Mouse (Mus musculus) heart, embryonic 15.5 days (tissue): ENCODE measurements around the gene Ccl20. TPM values are rescaled to one million over a fixed set of nuclear protein-coding genes. Genes with fewer than 3 reads are reported as not detected.

ENCODE experiments used
- ATAC-seq: fragments of 200-750 bp; cut with Nextera tagmentation; replicated peaks from 2 replicates; pipeline ENCODE4 v1.8.0; 2017; ENCODE audit warnings: low read depth, moderate TSS enrichment; ENCODE audit not compliant: insufficient number of reproducible peaks, insufficient read depth, low FRiP score
- H3K27ac ChIP-seq: fragments of 300-500 bp; sonication (generic); 2 replicates; pipeline ENCODE4 v1.5.1; 2015; ENCODE audit warnings: mild to moderate bottlenecking, inconsistent platforms
- H3K27me3 ChIP-seq: fragments of 300-500 bp; sonication (generic); 2 replicates; pipeline ENCODE4 v1.6.1; 2015; ENCODE audit warnings: inconsistent platforms
- H3K36me3 ChIP-seq: fragments of 300-500 bp; sonication (generic); 2 replicates; pipeline ENCODE4 v1.6.1; 2015; ENCODE audit warnings: mild to moderate bottlenecking, inconsistent platforms
- H3K4me1 ChIP-seq: fragments of 300-500 bp; sonication (generic); replicated peaks from 2 replicates; pipeline ENCODE4 v1.6.1; 2015; ENCODE audit warnings: inconsistent platforms
- H3K4me2 ChIP-seq: fragments of 300-500 bp; sonication (generic); 2 replicates; pipeline ENCODE4 v1.6.1; 2015; ENCODE audit warnings: inconsistent platforms, mild to moderate bottlenecking, moderate library complexity
- H3K4me3 ChIP-seq: fragments of 300-500 bp; sonication (generic); 2 replicates; pipeline ENCODE4 v1.5.1; 2015; ENCODE audit warnings: mild to moderate bottlenecking, inconsistent platforms
- H3K9ac ChIP-seq: fragments of 300-500 bp; sonication (generic); 2 replicates; pipeline ENCODE4 v1.6.1; 2015; ENCODE audit warnings: mild to moderate bottlenecking, inconsistent platforms
- H3K9me3 ChIP-seq: fragments of 300-500 bp; sonication (generic); replicated peaks from 2 replicates; pipeline ENCODE4 v1.6.1; 2016; ENCODE audit warnings: inconsistent platforms
- WGBS: fragments of 180-500 bp; shearing (Covaris S2); methylation state at CpG from one replicate; pipeline ENCODE4 v1.1.7; 2015; ENCODE audit warnings: mixed read lengths; 5-methylcytosine and 5-hydroxymethylcytosine counted together
- polyA plus RNA-seq: library from polyadenylated mRNA; unstranded; fragments of >200 nt; fragmentation: Nextera tagmentation; extraction: Ambion mirVana; gene quantifications from 2 replicates; pipeline ENCODE4 v1.2.1, GENCODE M21; 2015

Gene Ccl20
- polyA plus RNA-seq, 1 experiment from 2014 or later: not detected

GRCm38 (mm10) chr1:83105464-83105863 lies 11.1 kb upstream of the Ccl20 start:
- Histone ChIP-seq H3K27me3 (no peaks in the 10 kb centered on the region), H3K36me3 (no peaks in the 10 kb centered on the region), H3K4me2 (no peak overlapping the region), H3K4me1 (no peaks in the 10 kb centered on the region), H3K9ac (no peak overlapping the region), H3K9me3 (no peaks in the 10 kb centered on the region), H3K4me3 (no peak overlapping the region), H3K27ac (no peak overlapping the region)
- 68% methylated on average over 1 of the region's 1 CpGs for WGBS
- ATAC-seq: no peak

GRCm38 (mm10) chr1:83107410-83107978 lies 9.1 kb upstream of the Ccl20 start:
- Histone ChIP-seq H3K4me1 (no peaks in the 10 kb centered on the region), H3K4me3 (no peak overlapping the region), H3K9ac (no peak overlapping the region), H3K27ac (no peak overlapping the region), H3K9me3 (no peaks in the 10 kb centered on the region), H3K27me3 (no peaks in the 10 kb centered on the region), H3K4me2 (no peak overlapping the region), H3K36me3 (no peaks in the 10 kb centered on the region)
- WGBS: 78% methylated on average over 5 of the region's 5 CpGs
- no peak for ATAC-seq

DNA sequence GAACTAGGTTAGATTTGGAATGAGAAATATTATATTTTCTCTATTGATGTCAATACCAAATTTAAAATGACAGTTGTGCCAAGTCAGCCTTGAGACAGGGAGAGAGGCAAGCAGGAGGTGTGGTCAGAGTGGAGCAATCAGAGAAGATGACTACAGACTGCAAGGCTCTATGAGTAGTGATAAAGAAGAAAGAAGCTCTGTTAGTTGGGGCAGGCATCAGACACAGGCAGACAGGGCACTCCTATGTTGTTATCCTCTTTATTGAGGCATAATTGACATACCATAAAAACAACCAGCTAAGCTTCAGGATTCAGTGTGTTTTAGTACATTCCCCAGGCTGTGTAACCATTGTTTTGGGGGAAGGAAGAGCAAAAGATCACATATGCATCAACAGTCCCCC lies 5.6 kb upstream of the Ccl20 start:
- Histone ChIP-seq H3K4me3 (no peak overlapping the region), H3K4me1 (0 out of 2 replicates have a peak, but pooled peaks cover 3% of the 10 kb centered on the region), H3K36me3 (no peaks in the 10 kb centered on the region), H3K9me3 (no peaks in the 10 kb centered on the region), H3K27me3 (no peaks in the 10 kb centered on the region), H3K4me2 (no peak overlapping the region), H3K9ac (no peak overlapping the region), H3K27ac (no peak overlapping the region)
- no peak for ATAC-seq

DNA sequence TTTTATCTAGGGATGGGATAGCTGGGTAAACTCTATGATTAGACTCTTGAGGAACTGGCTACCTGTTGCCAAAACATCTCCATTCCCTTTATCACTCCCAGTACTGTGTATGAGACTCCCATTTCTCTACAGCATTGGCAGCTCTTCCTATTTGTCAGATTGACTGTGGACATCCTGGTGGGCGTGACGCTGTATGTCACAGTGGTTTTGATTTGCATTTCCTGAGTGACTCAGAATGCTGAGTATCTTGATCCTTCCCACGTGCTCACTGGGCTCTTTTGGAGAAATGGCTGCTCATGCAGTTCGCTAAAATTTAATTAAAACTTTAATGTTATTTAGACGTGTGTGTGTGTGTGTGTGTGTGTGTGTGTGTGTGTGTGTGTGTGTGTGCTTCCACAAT lies 4.8 kb upstream of the Ccl20 start:
- 66% methylated on average over 5 of the region's 5 CpGs for WGBS
- no peak for ATAC-seq

GRCm38 (mm10) chr1:83117217-83117616 lies 651 bp downstream of the Ccl20 start:
- no peak for ATAC-seq
- WGBS: 84% methylated on average over 3 of the region's 3 CpGs
- H3K9ac ChIP-seq: no peak overlapping the region

More for the DNA sequence above, 4.8 kb upstream of the Ccl20 start:
- H3K4me1 ChIP-seq: peaks cover 6% of the 10 kb centered on the region
- H3K36me3 ChIP-seq: no peaks in the 10 kb centered on the region
- H3K4me3 ChIP-seq: no peak overlapping the region
- no peak overlapping the region for H3K9ac ChIP-seq
- H3K27ac ChIP-seq: no peak overlapping the region
- no peak overlapping the region for H3K4me2 ChIP-seq
- H3K27me3 ChIP-seq: no peaks in the 10 kb centered on the region
- H3K9me3 ChIP-seq: no peaks in the 10 kb centered on the region

GRCm38 (mm10) chr1:83117661-83118060 lies 1.1 kb downstream of the Ccl20 start:
- H3K9ac ChIP-seq: no peak overlapping the region
- no peaks in the 10 kb centered on the region for H3K9me3 ChIP-seq
- no peak overlapping the region for H3K27ac ChIP-seq
- H3K4me2 ChIP-seq: no peak overlapping the region
- ATAC-seq: no peak
- WGBS: 85% methylated on average over 7 of the region's 7 CpGs
- H3K4me1 ChIP-seq: peaks cover 15% of the 10 kb centered on the region
- H3K27me3 ChIP-seq: no peaks in the 10 kb centered on the region
- H3K36me3 ChIP-seq: no peaks in the 10 kb centered on the region
- H3K4me3 ChIP-seq: no peak overlapping the region

More at GRCm38 (mm10) chr1:83117217-83117616, 651 bp downstream of the Ccl20 start:
- Histone ChIP-seq H3K9me3 (no peaks in the 10 kb centered on the region), H3K27ac (no peak overlapping the region), H3K27me3 (no peaks in the 10 kb centered on the region), H3K4me3 (no peak overlapping the region), H3K4me2 (no peak overlapping the region), H3K4me1 (peaks cover 15% of the 10 kb centered on the region), H3K36me3 (no peaks in the 10 kb centered on the region)

DNA sequence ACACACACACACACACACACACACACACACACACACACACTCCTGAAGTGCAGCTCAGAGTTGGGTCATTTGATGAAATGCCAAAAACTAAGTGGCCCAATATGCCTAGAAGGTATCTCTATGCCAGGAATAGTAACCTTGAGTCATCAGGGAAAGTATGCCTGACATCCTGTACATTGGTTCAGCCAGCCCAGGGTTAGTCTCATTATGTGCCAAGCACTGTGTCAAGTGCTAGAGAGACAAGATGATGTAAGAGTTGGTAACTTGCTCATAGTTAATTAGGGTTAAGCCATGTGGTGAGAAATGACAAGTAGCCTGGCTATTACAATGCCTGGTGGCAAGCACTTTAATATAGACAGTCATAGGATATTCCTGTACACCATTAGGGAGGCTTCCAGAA lies 3.3 kb downstream of the Ccl20 start:
- no peak overlapping the region for H3K4me3 ChIP-seq
- no peaks in the 10 kb centered on the region for H3K36me3 ChIP-seq
- peak; percentile 83 for ATAC-seq
- no peak overlapping the region for H3K4me2 ChIP-seq
- H3K4me1 ChIP-seq: peaks cover 12% of the 10 kb centered on the region
- peak overlapping the region; percentile 58; the same call in 1 of the 2 replicates for H3K27ac ChIP-seq
- H3K27me3 ChIP-seq: no peaks in the 10 kb centered on the region
- H3K9me3 ChIP-seq: no peaks in the 10 kb centered on the region
- no peak overlapping the region for H3K9ac ChIP-seq

DNA sequence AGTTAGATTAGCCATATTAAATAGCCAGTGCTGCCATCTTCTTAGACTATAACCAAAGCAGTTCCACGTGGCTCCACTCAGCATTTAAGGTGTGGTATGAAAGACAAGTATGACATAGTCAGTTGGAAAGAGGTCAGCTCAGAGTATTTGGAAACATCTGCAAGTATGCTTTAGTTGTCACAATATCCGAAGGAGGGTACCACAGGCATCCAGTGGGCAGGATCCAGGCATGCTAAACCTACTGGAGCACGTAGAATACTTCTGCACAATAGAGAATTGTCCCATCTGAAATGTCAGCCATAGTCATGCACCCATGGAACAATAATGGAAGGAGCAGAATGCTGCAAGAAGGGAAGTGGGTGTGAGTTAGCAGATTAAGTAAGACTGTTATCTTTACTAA lies 3.7 kb downstream of the Ccl20 start:
- H3K4me1 ChIP-seq: peaks cover 12% of the 10 kb centered on the region
- H3K4me3 ChIP-seq: no peak overlapping the region
- no peaks in the 10 kb centered on the region for H3K9me3 ChIP-seq
- H3K9ac ChIP-seq: no peak overlapping the region
- no peaks in the 10 kb centered on the region for H3K27me3 ChIP-seq
- 62% methylated on average over 3 of the region's 3 CpGs for WGBS
- H3K36me3 ChIP-seq: no peaks in the 10 kb centered on the region
- H3K27ac ChIP-seq: peak overlapping the region; percentile 58; the same call in 1 of the 2 replicates
- no peak for ATAC-seq
- no peak overlapping the region for H3K4me2 ChIP-seq

DNA sequence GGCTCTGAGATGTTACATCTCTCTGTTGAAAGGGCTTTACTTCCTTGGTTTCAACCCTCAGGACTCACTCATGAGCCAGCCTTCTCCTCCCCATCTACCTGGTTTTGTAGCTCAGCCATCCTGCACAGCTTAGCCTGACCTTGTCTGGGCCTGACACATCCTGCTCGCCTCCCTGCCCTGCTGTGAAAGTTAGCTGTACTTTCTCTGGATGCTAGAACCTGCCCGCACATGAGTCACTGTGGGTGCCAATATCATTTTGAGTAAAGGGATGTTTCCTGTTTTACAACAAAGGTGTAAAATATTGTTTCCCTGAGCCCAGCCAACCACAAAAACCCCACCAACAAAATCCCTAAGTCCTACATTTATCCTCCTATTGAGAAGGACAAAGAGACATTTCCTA lies 6.6 kb downstream of the Ccl20 start:
- 89% methylated on average over 2 of the region's 2 CpGs for WGBS
- no peaks in the 10 kb centered on the region for H3K9me3 ChIP-seq
- H3K4me1 ChIP-seq: peaks cover 8% of the 10 kb centered on the region
- H3K4me2 ChIP-seq: no peak overlapping the region
- no peaks in the 10 kb centered on the region for H3K36me3 ChIP-seq
- H3K9ac ChIP-seq: no peak overlapping the region
- no peaks in the 10 kb centered on the region for H3K27me3 ChIP-seq
- H3K27ac ChIP-seq: no peak overlapping the region
- no peak overlapping the region for H3K4me3 ChIP-seq
- no peak for ATAC-seq

- no peak overlapping the region for H3K27ac ChIP-seq
- no peak overlapping the region for H3K4me2 ChIP-seq
- no peaks in the 10 kb centered on the region for H3K36me3 ChIP-seq
- H3K27me3 ChIP-seq: no peaks in the 10 kb centered on the region
- no peak overlapping the region for H3K4me3 ChIP-seq
- no peaks in the 10 kb centered on the region for H3K9me3 ChIP-seq
- no peak for ATAC-seq
- WGBS: 50% methylated on average over 7 of the region's 7 CpGs
- H3K4me1 ChIP-seq: no peaks in the 10 kb centered on the region
- H3K9ac ChIP-seq: no peak overlapping the region
Observed at GRCm38 (mm10) chr1:83135829-83136228, 19.3 kb downstream of the Ccl20 start.

- WGBS: 88% methylated on average over 8 of the region's 8 CpGs
- Histone ChIP-seq H3K27me3 (no peaks in the 10 kb centered on the region), H3K4me2 (no peak overlapping the region), H3K4me1 (no peaks in the 10 kb centered on the region), H3K36me3 (no peaks in the 10 kb centered on the region), H3K4me3 (no peak overlapping the region), H3K9me3 (no peaks in the 10 kb centered on the region), H3K27ac (no peak overlapping the region), H3K9ac (no peak overlapping the region)
- no peak for ATAC-seq
Observed at GRCm38 (mm10) chr1:83137847-83138246, 21.3 kb downstream of the Ccl20 start.

- Histone ChIP-seq H3K4me2 (no peak overlapping the region), H3K9ac (no peak overlapping the region)
- WGBS: 79% methylated on average over 6 of the region's 6 CpGs
Observed at GRCm38 (mm10) chr1:83138721-83139120, 22.2 kb downstream of the Ccl20 start.

More at GRCm38 (mm10) chr1:83138721-83139120, 22.2 kb downstream of the Ccl20 start:
- no peaks in the 10 kb centered on the region for H3K9me3 ChIP-seq
- H3K36me3 ChIP-seq: no peaks in the 10 kb centered on the region
- no peaks in the 10 kb centered on the region for H3K4me1 ChIP-seq
- no peak overlapping the region for H3K4me3 ChIP-seq
- H3K27ac ChIP-seq: no peak overlapping the region
- ATAC-seq: no peak
- H3K27me3 ChIP-seq: no peaks in the 10 kb centered on the region
